Mouse (Mus musculus) bone marrow macrophage, adult 2 months (primary cell): ENCODE results near the gene Atp2c1. TPM values are rescaled to one million over a fixed set of nuclear protein-coding genes. Genes with fewer than 3 reads are reported as not detected.

Experiments
- H3K27ac ChIP-seq: 2 replicates; pipeline ENCODE4 v1.5.1; 2012; ENCODE audit warnings: low read depth, low read length; ENCODE audit not compliant: insufficient read depth
- H3K4me1 ChIP-seq: 2 replicates; pipeline ENCODE4 v1.6.1; 2012; ENCODE audit warnings: low read length; ENCODE audit not compliant: control insufficient read depth, insufficient read depth
- H3K4me3 ChIP-seq: 2 replicates; pipeline ENCODE4 v1.5.1; 2012; ENCODE audit warnings: mild to moderate bottlenecking, low read length, moderate library complexity; ENCODE audit not compliant: insufficient read depth
- CTCF ChIP-seq: IDR thresholded peaks from 2 replicates; pipeline ENCODE4 v1.5.1; 2012; ENCODE audit warnings: low read depth, mild to moderate bottlenecking, low read length, moderate library complexity
- POLR2A ChIP-seq: IDR thresholded peaks from 2 replicates; pipeline ENCODE4 v1.6.1; 2012; ENCODE audit warnings: mild to moderate bottlenecking, low read depth, low read length, borderline replicate concordance
- polyA plus RNA-seq: library from polyadenylated mRNA; stranded (reverse); fragments of >200 nt; gene quantifications from 2 replicates; pipeline ENCODE4 v1.2.4, GENCODE M21; 2012; ENCODE audit not compliant: missing spikeins, insufficient read depth, insufficient read length

Gene Atp2c1
- polyA plus RNA-seq, 1 experiment: 101 TPM

- H3K27ac ChIP-seq: no peak overlapping the region
- TF ChIP-seq CTCF: no peak
- TF ChIP-seq POLR2A: no peak
Observed at GRCm38 (mm10) chr9:105376411-105376810, 150.7 kb downstream of the Atp2c1 start.

DNA sequence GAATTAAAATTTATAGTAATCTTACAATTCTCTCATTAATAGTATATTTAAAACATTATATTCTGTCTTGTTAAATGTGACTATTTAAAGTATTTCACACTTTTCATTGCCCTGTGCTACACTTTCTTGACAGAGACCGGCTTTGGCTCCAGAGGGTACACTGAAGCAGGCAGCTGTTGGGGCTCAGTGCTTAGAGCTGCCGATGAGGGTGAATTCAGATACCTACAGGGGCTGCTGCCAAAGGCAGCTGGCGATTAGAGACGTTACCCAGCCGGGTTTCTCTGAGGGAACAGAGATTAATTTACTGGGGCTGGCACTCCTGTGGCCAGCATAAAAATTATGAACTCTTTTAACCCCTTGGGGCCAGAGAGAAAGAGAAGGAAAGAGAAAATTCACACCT is 152.8 kb downstream of the Atp2c1 start:
- H3K4me1 ChIP-seq: no peaks in the 10 kb centered on the region
- no peak overlapping the region for H3K27ac ChIP-seq
- no peak overlapping the region for H3K4me3 ChIP-seq
- TF ChIP-seq CTCF (no peak), POLR2A (no peak)

More at GRCm38 (mm10) chr9:105376411-105376810, 150.7 kb downstream of the Atp2c1 start:
- Histone ChIP-seq H3K4me1 (no peaks in the 10 kb centered on the region), H3K4me3 (no peak overlapping the region)

- H3K27ac ChIP-seq: no peak overlapping the region
- H3K4me3 ChIP-seq: no peak overlapping the region
- TF ChIP-seq POLR2A: no peak
- H3K4me1 ChIP-seq: no peaks in the 10 kb centered on the region
Observed at GRCm38 (mm10) chr9:105368605-105369004, 158.5 kb downstream of the Atp2c1 start.

DNA sequence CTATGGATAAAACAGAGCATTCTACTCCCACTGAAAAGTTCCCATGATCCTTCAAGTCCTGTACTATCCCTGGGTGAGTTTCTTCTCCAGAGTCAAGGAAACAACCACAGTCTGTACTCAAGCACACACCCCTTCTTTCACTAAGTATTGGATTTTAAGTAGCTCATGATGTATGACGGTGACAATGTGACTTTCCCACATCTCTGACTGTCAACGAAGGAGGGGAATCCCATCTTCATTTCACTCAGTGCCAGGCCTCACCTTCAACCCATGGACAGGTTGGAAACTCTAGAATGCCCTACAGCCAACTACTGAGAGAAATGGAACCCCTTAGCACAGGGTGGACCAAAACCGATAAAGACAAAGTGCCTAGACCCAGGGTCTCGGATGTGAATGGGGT is 160.9 kb downstream of the Atp2c1 start:
- Histone ChIP-seq H3K4me3 (no peak overlapping the region), H3K4me1 (no peaks in the 10 kb centered on the region), H3K27ac (no peak overlapping the region)
- no peak for TF ChIP-seq CTCF
- no peak for TF ChIP-seq POLR2A

DNA sequence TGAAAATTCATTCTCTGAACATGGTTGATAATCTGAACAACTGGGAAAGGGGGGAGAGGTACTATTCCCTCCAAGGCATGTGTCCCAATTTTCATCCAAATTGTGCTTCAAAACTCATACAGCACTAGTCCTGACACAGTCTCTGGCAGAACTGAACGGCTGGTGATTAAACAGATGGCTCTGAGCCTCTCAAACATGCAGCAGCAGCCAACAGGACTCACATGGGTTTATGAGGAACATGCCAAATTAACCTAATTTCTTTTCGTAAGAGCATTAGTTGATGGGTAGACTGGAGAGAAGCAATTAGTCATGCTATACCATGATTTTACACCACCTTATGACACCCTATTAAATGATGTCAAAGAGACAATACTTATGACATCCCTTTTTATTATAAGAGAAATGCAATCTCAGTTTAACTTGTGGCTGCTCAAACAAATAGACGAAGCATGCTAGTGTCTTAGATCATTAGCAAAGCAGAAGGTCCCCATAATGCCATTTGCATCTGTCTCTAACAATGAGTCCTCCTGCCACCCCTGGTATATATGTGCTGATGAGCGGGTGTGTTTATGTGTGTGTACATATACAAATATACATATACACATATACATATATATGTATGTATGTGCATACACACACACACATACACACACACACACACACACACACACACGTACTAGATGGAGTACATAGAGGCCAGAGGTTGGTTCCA is 163.4 kb downstream of the Atp2c1 start:
- no peaks in the 10 kb centered on the region for H3K4me1 ChIP-seq
- H3K4me3 ChIP-seq: no peak overlapping the region
- TF ChIP-seq POLR2A: no peak
- TF ChIP-seq CTCF: no peak
- no peak overlapping the region for H3K27ac ChIP-seq

DNA sequence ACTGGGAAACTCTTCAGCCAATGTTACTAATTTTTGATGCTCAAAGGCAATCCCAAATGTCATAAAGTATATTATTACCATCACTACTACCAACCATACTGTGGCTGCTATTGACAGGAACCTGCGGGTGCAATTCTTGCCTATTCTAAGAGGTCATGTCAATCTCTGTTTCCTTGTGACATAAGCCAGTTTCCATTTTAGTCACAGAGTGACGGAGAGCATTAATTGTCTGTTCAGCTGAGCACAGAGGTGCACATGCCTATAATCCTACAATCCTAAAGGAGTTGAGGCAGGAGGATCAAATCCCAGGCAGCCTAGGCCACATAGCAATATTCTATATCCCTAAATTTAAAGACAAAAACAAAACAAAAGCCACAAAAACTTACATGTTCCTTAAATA is 164.9 kb downstream of the Atp2c1 start:
- H3K4me3 ChIP-seq: no peak overlapping the region
- TF ChIP-seq CTCF (no peak), POLR2A (no peak)
- H3K27ac ChIP-seq: no peak overlapping the region
- H3K4me1 ChIP-seq: no peaks in the 10 kb centered on the region

Other genes starting within 250 kb of the Atp2c1 start
- gene Aste1, start 131.9 kb downstream of the Atp2c1 start, polyA plus RNA-seq: 5.6 and 6.1 TPM in 2 replicates
- gene Nek11, start 131.8 kb downstream of the Atp2c1 start, polyA plus RNA-seq: not detected in 2 replicates
- 24.5 and 27.1 TPM in 2 replicates for gene Pik3r4, start 115.7 kb upstream of the Atp2c1 start, polyA plus RNA-seq